Mouse (Mus musculus) cerebellum, adult 18-20 months (tissue): ENCODE results near the gene Fam187b.

ENCODE experiments used
- DNase-seq, 2 experiments: peaks; one replicate each; pipeline ENCODE4 v3.0.0; 2021

The Fam187b gene

DNA sequence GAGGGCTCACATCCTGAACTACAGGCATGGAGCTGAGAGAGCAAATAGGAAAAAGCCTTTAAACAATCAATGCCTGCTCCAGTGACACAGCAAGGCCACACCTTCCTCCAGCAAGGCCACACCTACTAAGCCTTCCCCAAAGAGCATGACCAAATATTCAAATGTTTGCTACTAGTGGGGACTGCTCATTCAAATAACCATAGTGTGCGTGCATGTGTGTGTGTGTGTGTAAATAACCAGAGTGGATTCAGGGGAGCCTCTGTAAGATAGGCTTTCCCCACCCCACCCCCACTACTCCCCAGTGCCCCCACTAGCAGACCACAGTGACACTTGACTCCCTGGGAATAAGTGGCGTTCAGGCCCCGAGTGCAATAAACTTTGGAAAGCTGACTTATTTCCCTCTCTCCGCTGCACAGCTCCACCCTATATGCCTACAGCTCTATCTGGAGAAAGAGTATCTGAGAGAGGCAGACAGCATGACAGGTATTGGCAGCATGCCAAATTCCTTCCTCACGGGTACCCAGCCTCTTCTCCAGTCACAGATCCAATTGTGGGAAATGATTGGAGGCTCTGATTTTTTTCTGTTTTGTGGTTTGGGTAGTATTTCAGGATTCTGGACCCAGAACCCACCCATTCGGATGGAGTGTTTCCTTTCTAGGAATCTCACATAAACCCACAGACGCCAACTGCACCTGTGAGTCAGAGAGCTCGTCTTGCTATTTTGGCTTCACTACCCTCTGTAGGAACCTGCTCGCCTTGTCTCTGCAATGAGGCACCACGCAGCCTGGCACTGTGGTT is 43.7 kb downstream of the Fam187b start:
- no peak for DNase-seq

DNA sequence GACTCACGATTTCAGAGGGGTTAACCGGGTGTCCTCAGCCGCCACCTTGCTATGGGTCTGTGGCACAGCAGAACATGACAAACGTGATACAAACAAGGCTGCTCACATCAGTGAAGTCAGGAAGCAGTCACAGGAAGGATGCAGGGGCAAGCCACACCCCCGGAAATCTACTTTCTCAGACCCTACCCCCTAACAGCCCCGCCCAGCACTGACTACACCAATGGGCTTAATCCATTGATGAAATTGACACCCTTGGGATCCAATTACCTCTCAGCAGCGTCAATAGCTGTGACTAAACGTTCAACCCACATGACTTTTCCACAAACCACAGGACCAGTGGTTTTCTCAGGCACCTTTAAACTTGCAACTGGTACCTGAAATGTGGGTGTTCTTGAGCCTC is 55.0 kb downstream of the Fam187b start:
- DNase-seq = no peak

DNA sequence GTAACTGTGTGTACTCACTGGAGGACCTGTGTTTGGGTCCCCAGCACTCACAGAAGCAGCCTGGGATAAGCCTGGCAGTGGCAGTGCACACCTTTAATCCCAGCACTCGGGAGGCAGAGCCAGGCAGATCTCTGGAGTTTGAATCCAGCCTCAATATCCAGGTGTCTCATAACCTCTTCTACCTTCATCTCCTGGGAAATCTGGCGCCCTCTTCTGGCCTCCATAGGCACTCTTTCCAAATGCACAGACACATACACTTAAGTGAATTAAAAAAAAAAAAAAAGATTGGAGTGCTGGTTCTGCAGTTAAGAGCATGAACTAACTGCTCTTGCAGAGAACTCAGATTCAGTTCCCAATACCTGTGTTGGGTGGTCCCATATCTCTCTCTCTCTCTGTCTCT is 57.1 kb downstream of the Fam187b start:
- DNase-seq = no peak

DNA sequence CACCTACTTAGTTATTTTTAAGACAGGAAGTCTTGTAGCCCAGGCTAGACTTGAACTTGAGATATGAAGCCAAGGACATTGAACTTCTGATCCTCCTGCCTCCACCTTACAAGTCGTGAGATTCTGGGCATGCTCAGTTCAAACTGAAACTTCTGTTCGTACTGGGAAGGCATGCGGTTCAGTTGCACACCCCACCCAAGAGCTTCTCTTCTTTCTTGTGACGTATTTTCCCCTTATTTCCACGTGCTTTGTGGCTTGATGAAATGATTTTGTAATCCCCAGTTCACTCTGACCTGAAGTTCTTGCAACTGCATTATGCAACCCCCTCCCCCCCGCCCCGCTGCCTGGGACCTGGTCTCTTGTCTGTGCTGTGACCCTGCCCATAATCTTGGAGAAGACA is 58.1 kb downstream of the Fam187b start:
- DNase-seq = no peak

DNA sequence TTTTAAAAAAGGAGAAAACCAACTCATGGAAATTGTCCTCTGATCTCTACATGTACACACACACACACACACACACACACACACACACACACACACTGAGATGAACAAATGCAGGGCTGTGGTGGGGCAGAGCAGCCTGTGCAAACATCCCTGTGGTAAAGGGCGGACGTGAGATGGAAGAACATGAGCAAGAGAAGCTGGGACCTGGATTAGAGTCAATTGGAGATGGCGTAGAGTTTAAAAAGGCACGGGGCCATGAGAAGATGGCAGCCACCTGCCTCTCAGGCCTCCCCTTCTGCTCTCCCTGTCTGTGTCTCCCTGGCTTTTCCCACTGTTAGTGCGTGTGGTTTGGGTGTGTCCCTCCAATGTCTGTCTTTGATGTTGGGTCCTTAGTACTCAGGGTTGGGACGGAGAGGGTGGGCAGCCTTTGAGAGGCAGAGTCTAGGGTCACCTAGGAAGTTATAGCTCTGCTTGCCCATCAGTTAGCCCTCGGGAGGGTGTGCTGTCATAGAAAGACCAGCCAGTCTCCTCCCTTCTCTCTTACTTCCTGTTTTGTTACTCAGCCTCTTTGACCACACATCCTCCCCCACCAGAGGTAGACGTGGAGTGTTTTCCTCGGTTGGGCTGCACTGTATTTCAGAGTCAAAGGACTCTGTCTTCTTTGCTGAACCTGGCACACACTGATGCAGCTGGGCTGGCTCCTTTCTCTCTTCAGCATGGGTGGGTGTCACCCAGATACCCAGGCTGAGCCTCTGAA is 60.0 kb downstream of the Fam187b start:
- no peak for DNase-seq

DNA sequence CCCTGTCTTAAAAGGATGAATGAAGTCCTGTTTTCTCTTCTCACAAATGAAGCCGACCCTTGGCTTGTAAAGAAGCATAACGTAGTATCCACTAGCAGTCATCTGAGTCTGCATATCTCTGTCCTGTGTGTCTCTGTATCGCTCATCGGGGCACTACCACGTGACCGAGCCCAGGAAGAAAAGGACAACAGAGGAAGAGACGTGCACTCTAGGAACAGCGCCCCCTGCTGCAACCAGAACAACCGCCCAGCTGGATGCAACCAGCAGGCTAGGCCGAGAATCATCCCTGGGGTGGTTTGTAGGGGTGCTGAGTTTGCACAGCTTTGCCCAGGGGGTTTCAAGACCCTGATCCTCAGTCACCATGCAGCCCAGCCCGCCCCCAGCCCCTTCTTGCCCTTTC is 61.2 kb downstream of the Fam187b start:
- no peak for DNase-seq

DNA sequence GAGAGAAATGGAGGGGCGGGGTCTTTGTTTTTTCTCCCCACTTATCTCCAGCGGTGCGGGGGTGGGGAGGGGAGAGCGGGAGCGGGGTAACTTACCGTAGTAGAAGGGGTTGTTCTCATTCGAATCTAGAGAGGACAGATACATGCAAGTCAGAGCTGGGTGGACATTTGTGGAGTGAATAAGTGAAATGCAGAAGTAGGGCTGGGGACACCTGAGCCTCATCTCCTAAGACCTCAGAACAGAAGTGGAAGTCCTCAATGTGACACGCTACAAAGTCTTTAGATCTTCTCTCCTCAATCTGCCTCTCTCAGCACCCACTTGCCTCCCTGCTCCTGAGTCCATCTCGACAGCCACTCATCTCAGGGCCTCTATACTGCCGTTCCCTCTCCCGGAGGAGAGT is 61.7 kb downstream of the Fam187b start:
- DNase-seq = no peak

DNA sequence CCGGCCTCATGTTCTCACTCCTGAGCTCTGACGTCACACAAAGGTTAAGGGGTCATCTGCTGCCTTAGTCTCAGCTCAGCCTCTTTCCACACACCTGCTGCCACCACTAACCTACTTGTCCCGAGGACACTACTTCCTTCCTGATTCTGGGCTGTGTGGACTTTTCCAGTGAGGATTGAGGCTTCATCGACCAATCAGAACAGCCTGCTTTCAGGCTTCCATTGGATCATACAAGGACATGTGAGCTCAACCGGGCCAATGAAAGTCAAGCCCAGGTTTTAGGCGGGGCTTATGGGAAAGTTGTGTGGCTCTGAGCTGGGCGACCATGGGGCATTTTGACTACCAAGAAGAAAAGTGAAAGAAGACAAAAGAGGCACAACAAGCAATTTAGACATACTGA is 63.3 kb downstream of the Fam187b start:
- DNase-seq = no peak

DNA sequence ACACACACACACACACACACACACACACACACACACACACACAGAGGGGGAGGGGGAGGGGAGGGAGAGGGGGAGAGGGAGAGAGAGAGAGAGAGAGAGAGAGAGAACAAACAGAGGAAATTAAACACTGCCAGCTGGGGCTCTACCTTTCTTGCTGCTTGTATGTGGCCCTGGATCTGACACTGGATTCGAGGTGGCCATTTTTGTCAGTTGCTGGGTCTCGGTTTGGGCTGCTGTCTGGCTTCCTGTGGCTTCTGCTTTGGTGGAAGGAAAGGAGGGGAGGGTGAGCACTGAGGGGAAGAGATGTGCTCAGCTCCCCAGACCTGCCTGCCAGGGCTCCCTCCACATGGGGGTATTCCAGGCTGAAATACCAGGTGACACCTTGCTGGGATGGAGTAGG is 64.1 kb downstream of the Fam187b start:
- DNase-seq = no peak

DNA sequence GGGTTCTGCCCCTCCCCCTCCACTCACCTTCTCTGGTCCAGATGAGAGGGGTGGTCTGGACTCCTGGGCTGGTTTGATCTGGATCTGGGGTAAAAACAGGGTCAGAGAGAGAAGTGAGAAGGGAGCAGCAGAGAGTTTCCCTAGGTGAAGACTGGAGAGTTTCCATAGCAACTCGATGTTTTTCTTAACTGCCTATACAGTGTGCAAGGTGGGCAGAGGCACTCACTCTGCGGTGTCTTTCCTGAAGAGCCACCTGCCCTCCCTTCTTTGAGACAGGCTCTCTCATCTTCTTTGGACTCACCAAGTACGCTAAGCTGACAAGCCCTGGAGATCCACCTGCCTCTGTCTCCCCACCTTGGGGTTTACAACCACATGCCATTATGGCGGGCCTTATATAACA is 65.4 kb downstream of the Fam187b start:
- no peak for DNase-seq
